In genomic region chr6:14521321-14521720, GRCm38 (mm10) we compare ENCODE assay signal across 32 mouse cellular contexts.
"Had no signal": no experiment of that assay in that cellular context is flagged by ENCODE, and none has a peak within 500 bp of the region (broad histone marks: within the 10 kb centered on the region; RNA-seq: fewer than 3 reads in every experiment).

No protein-coding gene starts in this region.

- H3K9ac ChIP-seq: limb, embryonic 12.5 days; limb, embryonic 13.5 days; limb, embryonic 15.5 days; liver, embryonic 12.5 days; liver, embryonic 13.5 days; liver, embryonic 14.5 days; liver, embryonic 15.5 days; liver, postnatal 0 days; lung, embryonic 14.5 days; lung, embryonic 15.5 days; midbrain, embryonic 12.5 days; midbrain, embryonic 13.5 days; midbrain, embryonic 15.5 days; neural tube, embryonic 12.5 days had no signal

- H3K27me3 ChIP-seq: limb, embryonic 12.5 days; limb, embryonic 13.5 days; limb, embryonic 15.5 days; liver, embryonic 12.5 days; liver, embryonic 13.5 days; liver, embryonic 15.5 days; lung, embryonic 15.5 days; megakaryocyte, embryonic 14.5 days; midbrain, embryonic 12.5 days; midbrain, embryonic 13.5 days; midbrain, embryonic 15.5 days; neural tube, embryonic 12.5 days had no signal

- H3K27ac ChIP-seq: limb, embryonic 10.5 days; limb, embryonic 12.5 days; limb, embryonic 13.5 days; limb, embryonic 15.5 days; liver, embryonic 12.5 days; liver, embryonic 13.5 days; liver, embryonic 14.5 days; liver, embryonic 15.5 days; lung, embryonic 15.5 days; macrophage; midbrain, embryonic 10.5 days; midbrain, embryonic 12.5 days; midbrain, embryonic 13.5 days; midbrain, embryonic 15.5 days; neural tube, embryonic 12.5 days had no signal

- H3K4me2 ChIP-seq: limb, embryonic 12.5 days; limb, embryonic 13.5 days; limb, embryonic 15.5 days; liver, embryonic 11.5 days; liver, embryonic 12.5 days; liver, embryonic 13.5 days; liver, embryonic 15.5 days; lung, embryonic 14.5 days; lung, embryonic 15.5 days; midbrain, embryonic 11.5 days; midbrain, embryonic 12.5 days; midbrain, embryonic 13.5 days; midbrain, embryonic 15.5 days; neural tube, embryonic 12.5 days had no signal

- H3K4me1 ChIP-seq: limb, embryonic 10.5 days; limb, embryonic 12.5 days; limb, embryonic 13.5 days; limb, embryonic 15.5 days; liver, embryonic 12.5 days; liver, embryonic 13.5 days; liver, embryonic 15.5 days; lung, embryonic 15.5 days; megakaryocyte, embryonic 14.5 days; midbrain, embryonic 10.5 days; midbrain, embryonic 12.5 days; midbrain, embryonic 13.5 days; midbrain, embryonic 15.5 days; neural tube, embryonic 12.5 days had no signal

- DNase-seq: left cerebral cortex, postnatal 4 days; liver; liver, embryonic 13.5 days; liver, postnatal 0 days; lung, adult 18-20 months; lung, adult 2 months; lung, embryonic 14.5 days; lung, postnatal 10 days; lung, postnatal 14 days; lung, postnatal 36 days; lung, postnatal 4 days; midbrain, embryonic 14.5 days had no signal

- H3K4me3 ChIP-seq: limb, embryonic 10.5 days; limb, embryonic 12.5 days; limb, embryonic 13.5 days; limb, embryonic 15.5 days; liver, embryonic 12.5 days; liver, embryonic 13.5 days; liver, embryonic 15.5 days; lung, embryonic 15.5 days; megakaryocyte, embryonic 14.5 days; midbrain, embryonic 10.5 days; midbrain, embryonic 12.5 days; midbrain, embryonic 13.5 days; midbrain, embryonic 15.5 days; myocyte; neural tube, embryonic 12.5 days had no signal

- H3K9me3 ChIP-seq: limb, embryonic 10.5 days; limb, embryonic 12.5 days; limb, embryonic 13.5 days; limb, embryonic 15.5 days; liver, embryonic 12.5 days; liver, embryonic 13.5 days; liver, embryonic 15.5 days; lung, embryonic 15.5 days; megakaryocyte, embryonic 14.5 days; midbrain, embryonic 10.5 days; midbrain, embryonic 12.5 days; midbrain, embryonic 13.5 days; midbrain, embryonic 15.5 days; neural tube, embryonic 12.5 days had no signal

- ATAC-seq: liver, embryonic 12.5 days; liver, postnatal 0 days; lung, postnatal 0 days; midbrain, embryonic 13.5 days; midbrain, embryonic 15.5 days; midbrain, embryonic 16.5 days had no signal

- H3K36me3 ChIP-seq: limb, embryonic 10.5 days; limb, embryonic 12.5 days; limb, embryonic 13.5 days; limb, embryonic 15.5 days; liver, embryonic 12.5 days; liver, embryonic 13.5 days; liver, embryonic 15.5 days; lung, embryonic 15.5 days; midbrain, embryonic 10.5 days; midbrain, embryonic 12.5 days; midbrain, embryonic 13.5 days; midbrain, embryonic 15.5 days; neural tube, embryonic 12.5 days had no signal
